Mouse (Mus musculus): ENCODE results near the gene Polr3h. TPM values are rescaled to one million over a fixed set of nuclear protein-coding genes. Genes with fewer than 3 reads are reported as not detected.

The Polr3h gene
- polyA plus RNA-seq, 1 experiment, result 7.4 TPM

DNA sequence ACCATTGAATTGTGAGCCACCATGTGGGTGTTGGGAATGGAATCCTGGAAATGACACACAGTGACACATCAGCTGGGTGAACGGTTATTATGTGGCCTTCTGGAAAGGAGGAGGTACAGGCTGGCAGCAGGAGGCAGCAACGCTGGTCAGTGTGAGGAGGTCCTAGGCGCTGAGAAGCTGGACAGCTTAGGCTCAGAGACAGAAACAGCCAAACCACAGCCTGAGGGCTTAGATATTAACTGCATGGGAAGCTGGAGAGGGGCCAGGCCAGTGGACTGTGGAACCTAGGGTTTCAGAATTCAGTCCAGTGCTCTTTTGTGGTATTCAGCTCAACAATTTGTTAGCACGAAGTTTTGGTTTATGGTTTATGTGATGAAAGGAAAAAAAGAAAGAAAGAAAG is 1.7 kb upstream of the Polr3h start:
- Histone ChIP-seq H3K4me3 (replicated peaks) (no peak overlapping the region), H3K9me3 (ENCODE audit: control insufficient read depth, low read length) (no peaks in the 10 kb centered on the region), H3K27me3 (ENCODE audit: control insufficient read depth) (peaks cover 4% of the 10 kb centered on the region), H3K4me1 (ENCODE audit: control insufficient read depth) (peaks cover 51% of the 10 kb centered on the region), H3K36me3 (ENCODE audit: control insufficient read depth) (peaks cover 24% of the 10 kb centered on the region)
- TF ChIP-seq GATA1 (IDR thresholded peaks at IDR 0.05; ENCODE audit: low read length) (no peak), TAL1 (IDR thresholded peaks at IDR 0.05; ENCODE audit: low read length) (no peak)

DNA sequence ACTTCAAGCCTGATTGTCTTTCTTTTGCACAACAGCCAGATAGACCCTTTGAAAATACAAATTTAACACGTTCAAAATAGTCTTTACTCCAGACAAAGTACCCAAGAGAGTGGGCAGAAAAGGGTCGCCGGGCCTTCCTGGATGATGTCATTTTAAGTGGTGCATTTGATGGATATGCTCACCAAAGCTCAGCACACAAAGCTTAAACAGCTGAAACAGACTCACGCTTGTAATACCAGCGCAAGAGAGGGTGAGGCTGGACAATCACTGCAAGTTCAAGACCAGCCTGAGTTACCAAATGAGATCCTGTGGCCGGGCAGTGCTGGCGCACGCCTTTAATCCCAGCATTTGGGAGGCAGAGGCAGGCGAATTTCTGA is 394 bp upstream of the Polr3h start:
- peaks cover 37% of the 10 kb centered on the region for H3K36me3 ChIP-seq (ENCODE audit: control insufficient read depth)
- TF ChIP-seq TAL1 (IDR thresholded peaks at IDR 0.05; ENCODE audit: low read length), result no peak
- TF ChIP-seq GATA1 (IDR thresholded peaks at IDR 0.05; ENCODE audit: low read length), result no peak
- peak overlapping the region; percentile 72 for H3K4me3 ChIP-seq (replicated peaks)
- peaks cover 61% of the 10 kb centered on the region for H3K4me1 ChIP-seq (ENCODE audit: control insufficient read depth)
- H3K9me3 ChIP-seq (ENCODE audit: control insufficient read depth, low read length), result no peaks in the 10 kb centered on the region
- H3K27me3 ChIP-seq (ENCODE audit: control insufficient read depth), result no peaks in the 10 kb centered on the region

DNA sequence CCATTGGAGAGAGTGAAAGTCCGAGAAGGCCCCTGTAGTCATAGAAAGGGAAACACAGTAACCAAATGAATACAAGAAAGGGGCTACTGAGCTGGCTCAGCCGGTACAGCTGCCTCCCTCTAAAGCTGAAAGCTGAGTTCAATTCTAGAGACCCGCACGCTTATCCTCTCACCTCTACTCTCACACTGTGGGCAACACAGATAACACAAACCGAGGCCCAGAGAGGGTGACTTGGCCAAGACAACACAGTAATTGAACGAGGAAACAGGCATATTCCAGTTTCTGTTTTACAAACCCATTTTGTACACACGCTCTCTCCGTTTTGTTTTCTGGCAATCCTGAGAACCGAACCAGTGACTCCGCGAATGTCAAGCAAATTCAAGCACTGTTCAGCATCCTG is 1.1 kb downstream of the Polr3h start:
- Histone ChIP-seq H3K4me3 (replicated peaks) (peak overlapping the region; percentile 72), H3K27me3 (ENCODE audit: control insufficient read depth) (no peaks in the 10 kb centered on the region), H3K4me1 (ENCODE audit: control insufficient read depth) (peaks cover 65% of the 10 kb centered on the region), H3K36me3 (ENCODE audit: control insufficient read depth) (peaks cover 50% of the 10 kb centered on the region), H3K9me3 (ENCODE audit: control insufficient read depth, low read length) (no peaks in the 10 kb centered on the region)
- TF ChIP-seq TAL1 (IDR thresholded peaks at IDR 0.05; ENCODE audit: low read length) (no peak; the same call in 2 of the 3 replicates), GATA1 (IDR thresholded peaks at IDR 0.05; ENCODE audit: low read length) (peak; percentile 43; the same call in 1 of the 2 replicates)

DNA sequence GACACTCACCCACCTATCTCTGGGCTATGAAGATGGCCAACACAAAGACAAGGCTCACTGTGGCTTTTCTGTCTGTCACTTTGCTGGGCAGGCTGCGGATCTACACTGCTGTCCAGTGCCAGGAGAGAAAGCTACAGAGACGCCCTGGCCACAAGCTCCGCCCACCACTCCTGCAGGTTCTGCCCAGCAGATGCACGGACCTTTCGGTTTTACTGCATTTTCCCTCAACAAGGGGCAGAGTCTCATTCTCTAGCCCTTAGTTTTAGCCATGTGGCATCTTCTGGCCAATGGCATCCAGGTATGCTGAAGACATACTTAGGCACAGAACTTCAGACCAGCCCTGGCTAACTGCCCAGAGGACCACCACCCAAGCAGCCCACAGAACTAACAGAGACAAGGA is 4.8 kb downstream of the Polr3h start:
- H3K27me3 ChIP-seq (ENCODE audit: control insufficient read depth), result no peaks in the 10 kb centered on the region
- TF ChIP-seq GATA1 (IDR thresholded peaks at IDR 0.05; ENCODE audit: low read length) (no peak), TAL1 (IDR thresholded peaks at IDR 0.05; ENCODE audit: low read length) (no peak)
- H3K4me1 ChIP-seq (ENCODE audit: control insufficient read depth), result peaks cover 55% of the 10 kb centered on the region
- no peak overlapping the region for H3K4me3 ChIP-seq (replicated peaks)
- H3K36me3 ChIP-seq (ENCODE audit: control insufficient read depth), result peaks cover 80% of the 10 kb centered on the region
- no peaks in the 10 kb centered on the region for H3K9me3 ChIP-seq (ENCODE audit: control insufficient read depth, low read length)

DNA sequence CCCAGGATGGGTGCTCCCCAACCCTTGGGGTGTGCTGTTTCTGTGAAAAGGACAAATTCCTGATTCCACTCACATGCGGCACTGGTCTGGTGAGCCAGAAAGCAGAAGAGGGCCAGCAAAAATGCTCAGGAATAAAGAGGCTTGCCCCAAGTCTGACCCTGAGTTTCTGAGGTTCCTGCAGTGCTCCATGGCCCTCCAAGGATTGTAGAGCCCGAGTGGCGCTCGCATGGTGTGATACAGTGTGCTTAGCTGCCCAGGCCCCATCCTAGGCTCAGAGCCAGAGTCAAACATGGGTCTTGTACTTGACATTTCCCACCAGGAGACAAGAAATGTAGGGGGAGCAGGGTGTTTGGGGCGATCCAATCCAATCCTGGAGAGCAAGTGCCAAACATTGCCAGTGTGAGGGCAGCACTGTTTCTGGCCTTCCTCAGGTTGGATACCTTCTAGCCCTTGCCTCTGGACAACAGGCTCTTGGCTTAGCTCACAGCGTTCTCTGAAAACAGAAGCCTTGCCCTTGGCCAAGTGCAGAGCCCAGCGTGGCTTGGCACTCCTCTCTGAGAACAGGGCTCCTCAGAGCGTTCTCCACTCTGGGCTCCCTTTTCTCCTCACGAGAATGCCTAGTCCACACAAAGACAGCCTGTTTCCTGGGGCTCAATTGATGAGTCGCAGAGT is 5.4 kb downstream of the Polr3h start:
- Histone ChIP-seq H3K4me3 (replicated peaks) (no peak overlapping the region), H3K9me3 (ENCODE audit: control insufficient read depth, low read length) (no peaks in the 10 kb centered on the region), H3K27me3 (ENCODE audit: control insufficient read depth) (no peaks in the 10 kb centered on the region), H3K4me1 (ENCODE audit: control insufficient read depth) (peaks cover 53% of the 10 kb centered on the region), H3K36me3 (ENCODE audit: control insufficient read depth) (peaks cover 86% of the 10 kb centered on the region)
- TF ChIP-seq TAL1 (IDR thresholded peaks at IDR 0.05; ENCODE audit: low read length), result no peak
- TF ChIP-seq GATA1 (IDR thresholded peaks at IDR 0.05; ENCODE audit: low read length), result no peak

DNA sequence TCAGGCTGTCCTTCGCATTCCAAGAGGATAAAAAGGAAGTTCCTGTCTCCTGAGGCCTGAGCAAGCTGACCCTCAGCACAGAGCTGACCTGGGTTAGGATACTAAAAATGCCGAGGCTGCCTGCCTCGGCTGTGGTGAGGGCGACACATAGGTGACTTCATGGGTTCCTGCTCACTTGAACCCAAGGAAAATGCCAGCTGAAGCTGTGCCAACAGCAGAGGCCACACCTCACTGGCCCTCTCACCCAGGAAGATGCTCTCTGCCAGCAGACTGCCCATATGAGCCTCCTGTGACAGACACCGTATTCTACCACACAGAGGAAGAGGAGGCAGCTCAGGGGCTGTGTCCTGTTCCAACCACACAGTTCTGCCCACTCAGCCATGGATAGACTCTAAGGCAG is 7.0 kb downstream of the Polr3h start:
- no peak overlapping the region for H3K4me3 ChIP-seq (replicated peaks)
- peaks cover 95% of the 10 kb centered on the region for H3K36me3 ChIP-seq (ENCODE audit: control insufficient read depth)
- H3K4me1 ChIP-seq (ENCODE audit: control insufficient read depth), result peaks cover 52% of the 10 kb centered on the region
- no peak for TF ChIP-seq GATA1 (IDR thresholded peaks at IDR 0.05; ENCODE audit: low read length)
- TF ChIP-seq TAL1 (IDR thresholded peaks at IDR 0.05; ENCODE audit: low read length), result no peak
- H3K9me3 ChIP-seq (ENCODE audit: control insufficient read depth, low read length), result no peaks in the 10 kb centered on the region
- H3K27me3 ChIP-seq (ENCODE audit: control insufficient read depth), result no peaks in the 10 kb centered on the region

DNA sequence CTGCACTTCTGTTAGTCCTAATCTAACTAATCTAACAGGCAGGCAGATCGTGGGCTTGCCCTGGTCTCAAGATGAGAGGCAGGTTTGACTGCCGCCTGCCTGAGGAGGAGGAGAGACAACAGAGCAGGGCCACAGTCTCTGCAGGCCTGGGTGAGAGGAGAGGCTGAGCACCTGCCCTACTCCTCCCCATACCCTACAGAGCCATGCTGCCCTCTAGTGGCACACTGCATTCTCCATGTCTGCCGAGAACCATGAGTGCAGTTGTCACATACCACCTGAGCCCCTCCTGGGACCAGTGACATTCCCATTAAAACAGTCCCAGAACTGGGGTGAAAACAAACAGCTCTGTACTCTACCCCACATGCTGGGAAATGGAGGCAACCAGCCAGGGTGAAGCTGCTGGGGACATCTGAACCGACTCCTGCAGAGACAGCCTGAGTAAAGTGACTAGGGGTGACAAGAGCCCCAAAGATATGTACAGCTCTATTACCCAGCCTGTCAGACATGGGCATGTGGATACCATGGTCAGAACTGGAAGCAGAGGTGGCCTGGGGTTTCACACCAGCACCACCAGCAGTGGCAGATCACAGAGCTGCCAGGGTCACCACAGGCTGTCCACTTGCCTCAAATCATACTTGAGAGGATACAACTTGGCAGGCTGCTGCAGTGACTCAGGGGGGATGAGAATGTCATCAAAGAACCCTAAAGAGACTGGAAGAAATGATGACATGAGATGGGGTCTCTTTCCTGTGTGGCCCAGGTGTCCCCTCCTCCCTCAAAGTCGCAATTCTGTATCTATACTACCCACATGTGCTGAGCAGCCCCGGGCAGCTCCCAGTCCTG is 8.2 kb downstream of the Polr3h start:
- Histone ChIP-seq H3K4me1 (ENCODE audit: control insufficient read depth) (peaks cover 47% of the 10 kb centered on the region), H3K4me3 (replicated peaks) (no peak overlapping the region), H3K9me3 (ENCODE audit: control insufficient read depth, low read length) (no peaks in the 10 kb centered on the region), H3K36me3 (ENCODE audit: control insufficient read depth) (peaks cover 96% of the 10 kb centered on the region), H3K27me3 (ENCODE audit: control insufficient read depth) (no peaks in the 10 kb centered on the region)
- no peak for TF ChIP-seq TAL1 (IDR thresholded peaks at IDR 0.05; ENCODE audit: low read length)
- TF ChIP-seq GATA1 (IDR thresholded peaks at IDR 0.05; ENCODE audit: low read length), result no peak

DNA sequence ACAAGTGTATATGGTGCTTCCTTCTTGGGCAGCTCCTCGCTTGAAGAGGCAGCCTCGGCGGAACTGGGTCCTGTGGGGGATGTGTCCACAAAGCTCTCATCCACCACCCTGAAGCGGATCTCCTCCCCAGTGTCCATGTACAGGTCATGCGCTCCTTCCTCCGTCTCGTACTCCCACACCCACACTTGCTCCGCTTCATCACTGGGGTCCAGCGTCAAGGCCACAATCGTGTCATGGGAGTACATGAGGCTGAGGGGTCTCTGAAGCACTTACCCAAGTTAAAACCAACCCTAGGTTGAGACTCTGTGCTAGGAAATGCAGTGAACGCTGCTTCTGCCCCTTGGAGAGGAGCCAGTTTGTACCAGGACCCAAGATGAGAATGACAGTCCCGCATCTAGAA is 8.8 kb downstream of the Polr3h start:
- no peak for TF ChIP-seq GATA1 (IDR thresholded peaks at IDR 0.05; ENCODE audit: low read length)
- no peak for TF ChIP-seq TAL1 (IDR thresholded peaks at IDR 0.05; ENCODE audit: low read length)
- H3K4me3 ChIP-seq (replicated peaks), result no peak overlapping the region
- no peaks in the 10 kb centered on the region for H3K27me3 ChIP-seq (ENCODE audit: control insufficient read depth)
- H3K9me3 ChIP-seq (ENCODE audit: control insufficient read depth, low read length), result no peaks in the 10 kb centered on the region
- peaks cover 97% of the 10 kb centered on the region for H3K36me3 ChIP-seq (ENCODE audit: control insufficient read depth)
- H3K4me1 ChIP-seq (ENCODE audit: control insufficient read depth), result peaks cover 44% of the 10 kb centered on the region

DNA sequence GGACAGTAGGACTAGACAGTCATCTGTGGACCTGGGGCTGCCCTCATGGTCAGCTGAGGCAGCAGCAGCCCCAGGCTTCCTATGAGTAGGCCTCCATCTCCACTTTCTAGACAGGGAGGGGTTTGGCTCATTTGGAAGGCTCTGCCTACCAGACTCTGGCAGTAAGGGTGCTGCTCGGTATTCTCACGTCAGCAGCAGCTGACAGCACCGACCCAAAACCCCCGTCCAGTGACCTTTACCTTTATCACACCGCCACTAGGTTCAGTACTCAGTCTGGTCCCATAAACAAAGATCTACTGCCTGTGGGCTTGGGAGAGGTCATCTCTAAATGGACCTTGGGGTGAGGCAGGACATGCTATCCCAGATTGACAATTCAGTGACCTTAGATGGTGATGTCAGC is 10.4 kb downstream of the Polr3h start:
- Histone ChIP-seq H3K4me3 (replicated peaks) (no peak overlapping the region), H3K9me3 (ENCODE audit: control insufficient read depth, low read length) (no peaks in the 10 kb centered on the region), H3K27me3 (ENCODE audit: control insufficient read depth) (no peaks in the 10 kb centered on the region), H3K36me3 (ENCODE audit: control insufficient read depth) (peaks cover 96% of the 10 kb centered on the region), H3K4me1 (ENCODE audit: control insufficient read depth) (peaks cover 33% of the 10 kb centered on the region)
- no peak for TF ChIP-seq TAL1 (IDR thresholded peaks at IDR 0.05; ENCODE audit: low read length)
- no peak for TF ChIP-seq GATA1 (IDR thresholded peaks at IDR 0.05; ENCODE audit: low read length)
